Mouse (Mus musculus) spleen, adult 2 months (tissue): ENCODE data around the gene M1ap.

Experiments
- CTCF ChIP-seq: fragments of 200-500 bp; IDR thresholded peaks from 2 replicates; pipeline ENCODE4 v1.5.1; 2011; ENCODE audit warnings: mild to moderate bottlenecking, inconsistent platforms; ENCODE audit not compliant: insufficient read depth, insufficient read length, insufficient replicate concordance; ENCODE audit errors: extremely low read depth
- POLR2A ChIP-seq: fragments of 200-500 bp; IDR thresholded peaks from 2 replicates; pipeline ENCODE4 v1.6.1; 2011; ENCODE audit warnings: low read depth, low read length, inconsistent platforms

DNA sequence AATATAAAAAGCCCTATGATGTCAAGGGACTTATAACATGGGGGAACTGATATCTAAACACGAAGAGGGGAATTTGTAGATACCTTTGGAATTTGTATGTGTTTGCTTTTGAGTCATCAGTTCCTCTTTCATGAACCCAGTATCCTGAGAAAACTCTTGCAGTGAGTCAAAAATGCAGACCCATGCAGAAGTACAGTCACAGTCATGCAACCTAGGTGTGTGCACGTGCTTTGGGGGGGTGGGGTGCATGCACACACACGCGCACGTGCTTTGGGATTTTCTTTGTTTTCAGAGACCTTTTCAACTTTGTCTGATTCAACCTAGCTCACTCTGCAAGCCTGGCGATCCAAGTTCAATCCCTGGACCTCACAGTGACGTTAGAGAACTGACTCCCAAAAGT, 47.7 kb downstream of the M1ap start:
- TF ChIP-seq POLR2A (no peak), CTCF (no peak)
